Mouse (Mus musculus) CH12.LX (cell line): ENCODE results near the gene Uvssa. TPM values are rescaled to one million over a fixed set of nuclear protein-coding genes. Genes with fewer than 3 reads are reported as not detected.

Source experiments
- DNase-seq: peaks from one replicate; pipeline ENCODE4 v3.0.0-alpha.2; 2013; ENCODE audit errors: extremely low read depth
- H3K27ac ChIP-seq: 2 replicates; pipeline ENCODE4 v1.5.1; 2012; ENCODE audit warnings: low read depth, mild to moderate bottlenecking, control low read depth, moderate library complexity; ENCODE audit not compliant: insufficient read depth
- H3K27me3 ChIP-seq: replicated peaks from 2 replicates; pipeline ENCODE3; 2012; ENCODE audit warnings: inconsistent platforms
- H3K36me3 ChIP-seq, 2 experiments: replicated peaks in 1 of 2; 2 replicates each; pipeline versions ENCODE3 to v1.6.1; 2012; ENCODE audit warnings: inconsistent platforms in 1 of 2, low read length in 1 of 2, mild to moderate bottlenecking in 1 of 2, mixed read lengths in 1 of 2, moderate library complexity in 1 of 2; ENCODE audit not compliant: control insufficient read depth in 1 of 2, insufficient read depth in 1 of 2
- H3K4me1 ChIP-seq, 2 experiments: 2 replicates each; pipeline ENCODE4 v1.6.1; 2012; ENCODE audit warnings: inconsistent platforms in 1 of 2, moderate library complexity in 1 of 2; ENCODE audit not compliant: insufficient read depth in 2 of 2, control insufficient read depth in 1 of 2
- H3K4me2 ChIP-seq: 2 replicates; pipeline ENCODE4 v1.6.1; 2012; ENCODE audit warnings: low read depth, mild to moderate bottlenecking, control low read depth; ENCODE audit not compliant: poor library complexity, insufficient read depth, severe bottlenecking
- H3K4me3 ChIP-seq, 3 experiments: fragments of 150-350 bp in 1 of 3; sonication (generic) in 1 of 3; replicated peaks in 1 of 3; 2 replicates each; pipeline versions ENCODE3 to v1.5.1; 2011 to 2012; ENCODE audit warnings: low read depth in 2 of 3, low read length in 2 of 3, mild to moderate bottlenecking in 2 of 3, moderate library complexity in 2 of 3, control low read depth in 1 of 3, improper control_type of control experiment in 1 of 3, inconsistent platforms in 1 of 3, mixed read lengths in 1 of 3; ENCODE audit not compliant: poor library complexity in 1 of 3
- H3K79me2 ChIP-seq: replicated peaks from 2 replicates; pipeline ENCODE4 v1.6.1; 2012; ENCODE audit warnings: mild to moderate bottlenecking, moderate library complexity; ENCODE audit not compliant: control insufficient read depth, poor library complexity, insufficient read depth, severe bottlenecking; ENCODE audit errors: extremely low read depth
- H3K9ac ChIP-seq: 2 replicates; pipeline ENCODE4 v1.6.1; 2012; ENCODE audit warnings: low read depth, mild to moderate bottlenecking, control low read depth, moderate library complexity; ENCODE audit not compliant: insufficient read depth
- H3K9me3 ChIP-seq: replicated peaks from 2 replicates; pipeline ENCODE3; 2012; ENCODE audit warnings: low read length, inconsistent platforms, mixed read lengths
- CHD1 ChIP-seq: IDR thresholded peaks from 2 replicates; pipeline ENCODE4 v1.6.1; 2012; ENCODE audit warnings: low read depth, low read length, improper control_type of control experiment, inconsistent platforms
- CHD2 ChIP-seq: IDR thresholded peaks from 2 replicates; pipeline ENCODE4 v1.6.1; 2011; ENCODE audit warnings: low read length, improper control_type of control experiment
- E2F4 ChIP-seq: IDR thresholded peaks from 2 replicates; pipeline ENCODE4 v1.6.1; 2011; ENCODE audit warnings: low read depth, low read length, improper control_type of control experiment; ENCODE audit not compliant: insufficient replicate concordance
- EP300 ChIP-seq: IDR thresholded peaks from 2 replicates; pipeline ENCODE4 v1.6.1; 2011; ENCODE audit warnings: low read length, improper control_type of control experiment
- ETS1 ChIP-seq: conservative IDR thresholded peaks from 2 replicates; pipeline ENCODE4 v1.6.1; 2012; ENCODE audit warnings: low read depth, mild to moderate bottlenecking, inconsistent platforms, low read length, improper control_type of control experiment, moderate library complexity
- GABPA ChIP-seq: IDR thresholded peaks from 2 replicates; pipeline ENCODE4 v1.6.1; 2012; ENCODE audit warnings: low read depth, low read length, improper control_type of control experiment, inconsistent platforms; ENCODE audit not compliant: insufficient replicate concordance
- IRF4 ChIP-seq: IDR thresholded peaks from 2 replicates; pipeline ENCODE4 v1.6.1; 2014; ENCODE audit warnings: low read depth, mild to moderate bottlenecking, inconsistent platforms, low read length, improper control_type of control experiment
- JUND ChIP-seq: conservative IDR thresholded peaks from 2 replicates; pipeline ENCODE4 v1.6.1; 2011; ENCODE audit warnings: low read depth, low read length, improper control_type of control experiment
- KAT2A ChIP-seq: IDR thresholded peaks from 2 replicates; pipeline ENCODE4 v1.6.1; 2012; ENCODE audit warnings: low read length, improper control_type of control experiment, inconsistent platforms; ENCODE audit not compliant: insufficient replicate concordance
- MAFK ChIP-seq: IDR thresholded peaks from 2 replicates; pipeline ENCODE4 v1.6.1; 2011; ENCODE audit warnings: low read length, improper control_type of control experiment; ENCODE audit not compliant: insufficient replicate concordance
- MAX ChIP-seq: IDR thresholded peaks from 2 replicates; pipeline ENCODE4 v1.6.1; 2011; ENCODE audit warnings: low read length, improper control_type of control experiment
- MEF2A ChIP-seq: IDR thresholded peaks from 2 replicates; pipeline ENCODE4 v1.6.1; 2014; ENCODE audit warnings: low read depth, mild to moderate bottlenecking, inconsistent platforms, low read length, improper control_type of control experiment, borderline replicate concordance
- MYC ChIP-seq: IDR thresholded peaks from 2 replicates; pipeline ENCODE4 v1.6.1; 2011; ENCODE audit warnings: low read depth, mild to moderate bottlenecking, improper control_type of control experiment, low read length
- POLR2A ChIP-seq: IDR thresholded peaks from 2 replicates; pipeline ENCODE4 v1.6.1; 2011; ENCODE audit warnings: low read depth, mild to moderate bottlenecking, improper control_type of control experiment, low read length
- RAD21 ChIP-seq: IDR thresholded peaks from 2 replicates; pipeline ENCODE4 v1.6.1; 2011; ENCODE audit warnings: low read depth, mild to moderate bottlenecking, low read length, improper control_type of control experiment, moderate library complexity
- SIN3A ChIP-seq: IDR thresholded peaks from 2 replicates; pipeline ENCODE4 v1.6.1; 2012; ENCODE audit warnings: low read length, improper control_type of control experiment, inconsistent platforms
- SMC3 ChIP-seq: IDR thresholded peaks from 2 replicates; pipeline ENCODE4 v1.6.1; 2011; ENCODE audit warnings: low read depth, low read length, improper control_type of control experiment
- TBP ChIP-seq: conservative IDR thresholded peaks from 2 replicates; pipeline ENCODE4 v1.6.1; 2011; ENCODE audit warnings: low read depth, low read length, improper control_type of control experiment
- TCF12 ChIP-seq: IDR thresholded peaks from 2 replicates; pipeline ENCODE4 v1.6.1; 2014; ENCODE audit warnings: low read depth, mild to moderate bottlenecking, inconsistent platforms, low read length, improper control_type of control experiment
- ZC3H11A ChIP-seq: IDR thresholded peaks from 2 replicates; pipeline ENCODE4 v1.6.1; 2012; ENCODE audit warnings: low read depth, mild to moderate bottlenecking, inconsistent platforms, low read length, improper control_type of control experiment
- ZKSCAN1 ChIP-seq: IDR thresholded peaks from 2 replicates; pipeline ENCODE4 v1.6.1; 2012; ENCODE audit warnings: low read depth, inconsistent platforms, low read length, improper control_type of control experiment, borderline replicate concordance
- ZMIZ1 ChIP-seq: IDR thresholded peaks from 2 replicates; pipeline ENCODE4 v1.6.1; 2012; ENCODE audit warnings: low read depth, mild to moderate bottlenecking, inconsistent platforms, low read length, improper control_type of control experiment
- dilution Hi-C: fragments of 300-500 bp; cut with MboI; formaldehyde crosslinking; loops from 2 replicates; pipeline ENCODE4 v1.14.3; 2020; ENCODE audit warnings: low sequenced_read_pairs; ENCODE audit not compliant: extremely low pct_unique_long_range_greater_than_20kb, extremely low pct_ligation_motif_present
- in situ Hi-C: fragments of 300-500 bp; cut with MboI; formaldehyde crosslinking; loops from 3 replicates; pipeline ENCODE4 v1.14.3; 2019; ENCODE audit warnings: low sequenced_read_pairs, low pct_ligation_motif_present, low pct_unique_long_range_greater_than_20kb, mixed read lengths
- polyA plus RNA-seq: library from polyadenylated mRNA; unstranded; fragments of >175 nt; gene quantifications from 2 replicates; pipeline ENCODE4 v1.2.1, GENCODE M21; 2012; ENCODE audit warnings: low read depth; ENCODE audit not compliant: insufficient read length
- total RNA-seq, 2 experiments: library from RNA; depleted of rRNA; stranded (reverse); fragments of 300-350 nt in 1 of 2; fragments of >200 nt in 1 of 2; gene quantifications; 2 replicates each; pipeline ENCODE4 v1.2.3; 2012 to 2014

The Uvssa gene
- total and polyA plus RNA-seq, 3 experiments, result 2.6 to 5.8 (median 2.9) TPM

- Histone ChIP-seq H3K79me2 (no peaks in the 10 kb centered on the region), H3K9me3 (no peaks in the 10 kb centered on the region), H3K36me3 (peaks cover 4 to 72% of the 10 kb centered on the region in 2 experiments), H3K4me3 (no peak overlapping the region), H3K27me3 (no peaks in the 10 kb centered on the region), H3K27ac (no peak overlapping the region), H3K4me2 (no peak overlapping the region), H3K4me1 (peaks cover 0 to 3% of the 10 kb centered on the region in 2 experiments; a peak in 1 of 4 replicates)
- in situ Hi-C loops (no loop called here), dilution Hi-C loops (no loop called here)
- DNase-seq, result no peak
- no peak for TF ChIP-seq MAFK
- no peak for TF ChIP-seq RAD21
- TF ChIP-seq MAX, result no peak
- TF ChIP-seq EP300, result no peak
- no peak for TF ChIP-seq GABPA
- TF ChIP-seq CHD2, result no peak
- TF ChIP-seq JUND, result no peak
- no peak for TF ChIP-seq MYC
- no peak for TF ChIP-seq KAT2A
- TF ChIP-seq SMC3, result no peak
- TF ChIP-seq ZMIZ1, result no peak
- TF ChIP-seq POLR2A, result no peak
- TF ChIP-seq MEF2A, result no peak
- TF ChIP-seq ETS1, result no peak
- TF ChIP-seq, all 38 proteins: peak for 0
- no peak overlapping the region for H3K9ac ChIP-seq
Observed at GRCm38 (mm10) chr5:33400819-33401218, 22.5 kb downstream of the Uvssa start.

DNA sequence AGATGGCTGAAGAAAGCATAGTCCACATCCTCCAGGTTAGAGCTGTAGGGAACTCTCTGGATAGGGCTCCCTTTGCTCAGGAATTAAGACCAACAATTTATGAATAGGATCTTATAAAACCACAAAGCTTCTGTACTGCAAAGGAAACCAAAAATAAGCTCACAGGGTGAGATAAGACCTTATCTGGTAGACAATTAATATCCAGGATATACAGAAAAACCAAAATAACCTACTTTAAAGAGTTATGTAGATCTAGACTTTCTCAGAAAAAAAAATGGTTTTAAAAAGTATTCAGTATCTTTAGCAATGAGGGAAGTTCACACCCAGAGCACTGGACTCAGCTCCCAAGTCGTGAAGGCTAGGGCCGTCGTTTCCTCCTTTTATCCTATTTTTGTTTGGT is 42.0 kb downstream of the Uvssa start:
- no peak for DNase-seq
- no peaks in the 10 kb centered on the region for H3K79me2 ChIP-seq
- no peaks in the 10 kb centered on the region for H3K4me1 ChIP-seq
- in situ Hi-C loops, result no loop called here
- H3K4me3 ChIP-seq, result no peak overlapping the region
- peaks cover 3 to 16% of the 10 kb centered on the region in 2 experiments for H3K36me3 ChIP-seq
- no peaks in the 10 kb centered on the region for H3K27me3 ChIP-seq
- dilution Hi-C loops, result no loop called here
- no peak overlapping the region for H3K27ac ChIP-seq
- TF ChIP-seq CHD1 (no peak), ZKSCAN1 (no peak), RAD21 (no peak), TBP (no peak), ZC3H11A (no peak), IRF4 (no peak), TCF12 (no peak), E2F4 (no peak), SIN3A (no peak)
- no peak overlapping the region for H3K9ac ChIP-seq
- H3K4me2 ChIP-seq, result no peak overlapping the region
- H3K9me3 ChIP-seq, result no peaks in the 10 kb centered on the region
